Mouse (Mus musculus): ENCODE measurements at regions not wholly inside any gene's neighbourhood (a gene's known extent, or its start where the extent isn't known, plus 50 kb on each side); places are given as distances from the start of the nearest gene placed in this dataset.

DNA sequence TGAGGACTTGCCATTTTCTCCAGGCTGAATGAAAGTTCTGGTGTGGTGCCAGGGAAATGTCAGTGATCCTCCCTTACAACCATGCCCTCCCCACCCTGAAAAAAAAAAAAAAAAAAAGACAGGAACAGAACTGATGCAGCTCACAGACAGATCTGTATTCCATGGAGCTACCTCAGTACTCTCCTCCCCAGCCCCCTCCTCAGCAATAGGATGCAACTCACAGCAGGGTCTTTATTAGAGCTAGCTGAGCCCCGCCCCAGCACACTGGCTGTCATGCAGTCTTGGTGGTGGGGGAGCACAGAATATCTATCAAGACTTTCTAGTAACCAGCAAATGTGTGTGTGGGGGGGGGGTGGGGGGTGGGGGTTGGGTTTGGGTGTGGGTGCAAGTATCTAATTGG is 1299.9 kb upstream of the Pcdh17 start:
- H3K27ac ChIP-seq (ENCODE audit: low read depth, low read length), result no peak overlapping the region
- no peak overlapping the region for H3K4me3 ChIP-seq (ENCODE audit: low read depth, low read length)
- ATAC-seq (replicated peaks; ENCODE audit: low FRiP score) (0 out of 2 replicates have a peak, but pooled peaks have one; percentile 63), DNase-seq (ENCODE audit: low spot score) (no peak)
- no peak overlapping the region for H3K9ac ChIP-seq (ENCODE audit: low read length)
- no peak overlapping the region for H3K4me2 ChIP-seq (ENCODE audit: low read depth, low read length, severe bottlenecking)
- no peaks in the 10 kb centered on the region for H3K9me3 ChIP-seq (ENCODE audit: control insufficient read depth, low read length)
- WGBS, result 36% methylated on average over 1 of the region's 1 CpGs
- H3K36me3 ChIP-seq (ENCODE audit: control insufficient read depth, insufficient read depth, low read length), result no peaks in the 10 kb centered on the region
- no peaks in the 10 kb centered on the region for H3K4me1 ChIP-seq (replicated peaks; ENCODE audit: control insufficient read depth, insufficient read depth, low read length)
- no peaks in the 10 kb centered on the region for H3K27me3 ChIP-seq (ENCODE audit: control insufficient read depth, insufficient read depth, low read length)

GRCm38 (mm10) chr14:83154816-83155215 is 1288.5 kb upstream of the Pcdh17 start:
- DNase-seq (ENCODE audit: low spot score), result no peak
- Histone ChIP-seq H3K9me3 (ENCODE audit: control insufficient read depth, low read length) (no peaks in the 10 kb centered on the region), H3K36me3 (ENCODE audit: control insufficient read depth, insufficient read depth, low read length) (no peaks in the 10 kb centered on the region), H3K9ac (ENCODE audit: low read length) (no peak overlapping the region), H3K27me3 (ENCODE audit: control insufficient read depth, insufficient read depth, low read length) (no peaks in the 10 kb centered on the region), H3K4me1 (replicated peaks; ENCODE audit: control insufficient read depth, insufficient read depth, low read length) (no peaks in the 10 kb centered on the region), H3K4me3 (ENCODE audit: low read depth, low read length) (no peak overlapping the region), H3K27ac (ENCODE audit: low read depth, low read length) (no peak overlapping the region), H3K4me2 (ENCODE audit: low read depth, low read length, severe bottlenecking) (no peak overlapping the region)
- ATAC-seq (replicated peaks; ENCODE audit: low FRiP score), result peak; percentile 66
